Mouse (Mus musculus) brain, embryonic 14.5 days (tissue): ENCODE results near the gene Slc37a3. TPM values are rescaled to one million over a fixed set of nuclear protein-coding genes. Genes with fewer than 3 reads are reported as not detected.

Source experiments
- DNase-seq: peaks from one replicate; pipeline ENCODE4 v3.0.0-alpha.2; 2011; ENCODE audit warnings: low read depth
- CTCF ChIP-seq: fragments of 200-500 bp; IDR thresholded peaks from 2 replicates; pipeline ENCODE4 v1.5.1; 2012; ENCODE audit warnings: inconsistent platforms, mild to moderate bottlenecking, moderate library complexity, borderline replicate concordance; ENCODE audit not compliant: insufficient read depth, insufficient read length; ENCODE audit errors: extremely low read depth
- POLR2A ChIP-seq: fragments of 200-500 bp; IDR thresholded peaks from 2 replicates; pipeline ENCODE4 v1.6.1; 2012; ENCODE audit warnings: mild to moderate bottlenecking, inconsistent platforms, borderline replicate concordance; ENCODE audit not compliant: poor library complexity, insufficient read depth, insufficient read length, severe bottlenecking; ENCODE audit errors: extremely low read depth
- polyA plus RNA-seq: library from polyadenylated mRNA; depleted of rRNA; stranded (reverse); fragments of >200 nt; gene quantifications from 2 replicates; pipeline ENCODE4 v1.2.3, GENCODE M21; 2012; rRNA removed

The Slc37a3 gene
- polyA plus RNA-seq, 1 experiment: 42.7 TPM

- no peak for DNase-seq
- TF ChIP-seq CTCF (no peak), POLR2A (no peak)
Measured at GRCm38 (mm10) chr6:39295727-39296411, 81.6 kb downstream of the Slc37a3 start.

GRCm38 (mm10) chr6:39289721-39290120, 87.8 kb downstream of the Slc37a3 start:
- DNase-seq: no peak
- TF ChIP-seq CTCF: no peak

- no peak for DNase-seq
Measured at GRCm38 (mm10) chr6:39287782-39288181, 89.7 kb downstream of the Slc37a3 start.

GRCm38 (mm10) chr6:39286732-39287083, 90.8 kb downstream of the Slc37a3 start:
- TF ChIP-seq POLR2A (no peak), CTCF (no peak)
- DNase-seq: no peak

More at GRCm38 (mm10) chr6:39287782-39288181, 89.7 kb downstream of the Slc37a3 start:
- TF ChIP-seq POLR2A: no peak
- TF ChIP-seq CTCF: no peak

DNA sequence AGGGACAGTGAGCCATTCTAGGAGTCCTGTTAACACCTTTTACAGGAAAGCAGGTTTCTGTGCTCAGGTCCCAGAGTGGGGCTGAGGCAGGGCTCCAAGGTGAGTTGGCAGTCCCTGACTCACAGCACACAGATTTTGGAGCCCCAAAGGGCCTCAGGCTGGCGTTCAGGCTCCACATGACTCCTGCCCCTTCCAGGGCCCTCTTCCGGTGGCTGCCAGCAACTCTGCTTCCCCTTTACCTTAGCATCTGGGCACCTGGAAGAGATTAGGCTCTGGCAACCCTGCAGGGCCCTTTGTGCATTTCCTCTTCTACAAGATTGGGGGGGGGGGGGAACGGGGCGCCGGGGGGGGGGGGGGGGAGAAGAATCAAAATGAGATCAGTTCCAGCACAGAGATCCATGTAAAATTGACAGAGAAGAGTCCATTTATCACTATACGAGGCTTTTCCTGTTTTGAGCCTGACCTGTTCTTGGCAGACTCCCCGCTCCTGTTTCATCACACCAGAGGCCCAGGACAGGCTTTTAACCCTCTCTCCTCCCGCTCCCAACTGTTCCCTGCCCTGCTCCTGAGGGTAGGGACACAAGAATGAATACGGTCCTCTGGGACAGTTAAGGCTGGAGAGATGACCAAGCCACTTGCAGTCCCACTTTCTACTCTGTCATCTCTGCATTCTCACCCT, 91.3 kb downstream of the Slc37a3 start:
- DNase-seq: no peak
- TF ChIP-seq CTCF (no peak), POLR2A (no peak)

GRCm38 (mm10) chr6:39284836-39285235, 92.6 kb downstream of the Slc37a3 start:
- TF ChIP-seq POLR2A (no peak), CTCF (no peak)
- DNase-seq: no peak

Other genes starting within 250 kb of the Slc37a3 start
- gene Kdm7a, start 170.9 kb downstream of the Slc37a3 start, polyA plus RNA-seq: 7.1 and 9.6 TPM in 2 replicates
- 0.13 and 0.14 TPM in 2 replicates for gene Rab19, start 3.5 kb upstream of the Slc37a3 start, polyA plus RNA-seq
- 159 and 185 TPM in 2 replicates for gene Mkrn1, start 42.8 kb upstream of the Slc37a3 start, polyA plus RNA-seq
- gene Dennd2a, start 180.2 kb upstream of the Slc37a3 start, polyA plus RNA-seq: 37.7 and 44.3 TPM in 2 replicates
- gene Adck2, start 196.2 kb upstream of the Slc37a3 start, polyA plus RNA-seq: 16.5 and 23.3 TPM in 2 replicates
- gene Gm42420, start 208.1 kb upstream of the Slc37a3 start, polyA plus RNA-seq: 1.3 and 2.0 TPM in 2 replicates
- gene Ndufb2, start 214.9 kb upstream of the Slc37a3 start, polyA plus RNA-seq: 188 and 313 TPM in 2 replicates